Mouse (Mus musculus): Measurements from ENCODE around the gene Myh3. TPM values are rescaled to one million over a fixed set of nuclear protein-coding genes. Genes with fewer than 3 reads are reported as not detected.
"Not testable (repeated sequence)": the region's sequence is repeated elsewhere in the genome, so short reads cannot be mapped to it uniquely, and the experiment has no call there.

Myh3 gene
- total RNA-seq, 2 experiments from 2014 or later, result not detected

- no peak for ATAC-seq (replicated peaks; ENCODE audit: low FRiP score, low TSS enrichment, poor library complexity, severe bottlenecking)
Observed at GRCm38 (mm10) chr11:67072615-67073130, 5.4 kb upstream of the Myh3 start.

- no peak for ATAC-seq (replicated peaks; ENCODE audit: low FRiP score, low TSS enrichment, poor library complexity, severe bottlenecking)
Observed at GRCm38 (mm10) chr11:67075036-67075435, 3.1 kb upstream of the Myh3 start.

- ATAC-seq (replicated peaks; ENCODE audit: low FRiP score, low TSS enrichment, poor library complexity, severe bottlenecking), result no peak
Observed at GRCm38 (mm10) chr11:67076781-67077180, 1.3 kb upstream of the Myh3 start.

- ATAC-seq (replicated peaks; ENCODE audit: low FRiP score, low TSS enrichment, poor library complexity, severe bottlenecking), result no peak
Observed at GRCm38 (mm10) chr11:67077435-67077834, 665 bp upstream of the Myh3 start.

GRCm38 (mm10) chr11:67078888-67079287 is 788 bp downstream of the Myh3 start:
- no peak for ATAC-seq (replicated peaks; ENCODE audit: low FRiP score, low TSS enrichment, poor library complexity, severe bottlenecking)

GRCm38 (mm10) chr11:67079740-67080139 is 1.6 kb downstream of the Myh3 start:
- no peak for ATAC-seq (replicated peaks; ENCODE audit: low FRiP score, low TSS enrichment, poor library complexity, severe bottlenecking)

GRCm38 (mm10) chr11:67080168-67080567 is 2.1 kb downstream of the Myh3 start:
- peak; percentile 82 for ATAC-seq (replicated peaks; ENCODE audit: low FRiP score, low TSS enrichment, poor library complexity, severe bottlenecking)

GRCm38 (mm10) chr11:67081125-67081649 is 3.1 kb downstream of the Myh3 start:
- ATAC-seq (replicated peaks; ENCODE audit: low FRiP score, low TSS enrichment, poor library complexity, severe bottlenecking), result peak; percentile 42; the same call in 1 of the 2 replicates

GRCm38 (mm10) chr11:67082188-67082587 is 4.1 kb downstream of the Myh3 start:
- ATAC-seq (replicated peaks; ENCODE audit: low FRiP score, low TSS enrichment, poor library complexity, severe bottlenecking), result no peak

- ATAC-seq (replicated peaks; ENCODE audit: low FRiP score, low TSS enrichment, poor library complexity, severe bottlenecking), result no peak
Observed at GRCm38 (mm10) chr11:67082793-67083192, 4.7 kb downstream of the Myh3 start.

GRCm38 (mm10) chr11:67083239-67083638 is 5.1 kb downstream of the Myh3 start:
- no peak for ATAC-seq (replicated peaks; ENCODE audit: low FRiP score, low TSS enrichment, poor library complexity, severe bottlenecking)

- ATAC-seq (replicated peaks; ENCODE audit: low FRiP score, low TSS enrichment, poor library complexity, severe bottlenecking), result no peak
Observed at GRCm38 (mm10) chr11:67083712-67084340, 5.7 kb downstream of the Myh3 start.

- ATAC-seq (replicated peaks; ENCODE audit: low FRiP score, low TSS enrichment, poor library complexity, severe bottlenecking), result peak; percentile 90
Observed at GRCm38 (mm10) chr11:67085489-67085888, 7.4 kb downstream of the Myh3 start.

- no peak for ATAC-seq (replicated peaks; ENCODE audit: low FRiP score, low TSS enrichment, poor library complexity, severe bottlenecking)
Observed at GRCm38 (mm10) chr11:67086467-67087164, 8.5 kb downstream of the Myh3 start.

- no peak for ATAC-seq (replicated peaks; ENCODE audit: low FRiP score, low TSS enrichment, poor library complexity, severe bottlenecking)
Observed at GRCm38 (mm10) chr11:67087225-67087624, 9.1 kb downstream of the Myh3 start.

- not testable (repeated sequence) for ATAC-seq (replicated peaks; ENCODE audit: low FRiP score, low TSS enrichment, poor library complexity, severe bottlenecking)
Observed at GRCm38 (mm10) chr11:67092354-67092753, 14.3 kb downstream of the Myh3 start.

- no peak for ATAC-seq (replicated peaks; ENCODE audit: low FRiP score, low TSS enrichment, poor library complexity, severe bottlenecking)
Observed at GRCm38 (mm10) chr11:67093201-67093600, 15.1 kb downstream of the Myh3 start.

- ATAC-seq (replicated peaks; ENCODE audit: low FRiP score, low TSS enrichment, poor library complexity, severe bottlenecking), result no peak
Observed at GRCm38 (mm10) chr11:67093652-67094051, 15.6 kb downstream of the Myh3 start.

- ATAC-seq (replicated peaks; ENCODE audit: low FRiP score, low TSS enrichment, poor library complexity, severe bottlenecking), result no peak
Observed at GRCm38 (mm10) chr11:67094470-67094869, 16.4 kb downstream of the Myh3 start.

GRCm38 (mm10) chr11:67097709-67098108 is 19.6 kb downstream of the Myh3 start:
- no peak for ATAC-seq (replicated peaks; ENCODE audit: low FRiP score, low TSS enrichment, poor library complexity, severe bottlenecking)

- no peak for ATAC-seq (replicated peaks; ENCODE audit: low FRiP score, low TSS enrichment, poor library complexity, severe bottlenecking)
Observed at GRCm38 (mm10) chr11:67098427-67098826, 20.3 kb downstream of the Myh3 start.

Data from megakaryocyte-erythroid progenitor cell, adult 5-6 weeks (primary cell).